Mouse (Mus musculus) ES-Bruce4 (cell line): ENCODE results near the gene Arfgef3.

ENCODE experiments used
- CTCF ChIP-seq: IDR thresholded peaks from one replicate; pipeline ENCODE4 v1.8.1; 2011; ENCODE audit warnings: low read depth, low read length
- POLR2A ChIP-seq: IDR thresholded peaks from one replicate; pipeline ENCODE4 v1.8.1; 2011; ENCODE audit warnings: low read length; ENCODE audit not compliant: insufficient read depth

- no peak for TF ChIP-seq POLR2A
- no peak for TF ChIP-seq CTCF
Measured at GRCm38 (mm10) chr10:18701517-18701916, 42.2 kb downstream of the Arfgef3 start.
